Mouse (Mus musculus): ENCODE results near the gene Axin2.

DNA sequence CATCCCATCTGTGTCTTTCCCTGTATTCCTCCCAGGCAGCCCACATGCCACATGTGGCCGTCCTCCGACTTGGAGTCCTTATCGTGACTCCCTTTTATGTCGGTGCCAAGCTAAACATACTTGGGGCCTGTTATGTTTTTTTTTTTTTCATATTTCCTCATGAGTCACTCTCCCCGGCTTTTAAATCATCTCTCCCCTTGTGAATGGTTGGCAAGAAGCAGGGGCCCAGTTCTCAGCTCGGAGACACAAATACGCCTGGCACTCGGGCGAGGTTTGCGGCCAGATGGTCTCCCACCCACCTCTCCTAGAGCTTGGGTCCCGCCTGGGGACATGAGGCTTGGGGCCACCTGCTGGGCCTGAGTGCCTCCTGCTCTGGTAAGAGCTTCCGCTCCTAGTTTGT lies 60.4 kb downstream of the Axin2 start:
- TF ChIP-seq CTCF (IDR thresholded peaks at IDR 0.05; ENCODE audit: extremely low read depth, insufficient read depth, insufficient read length, insufficient replicate concordance) (no peak), POLR2A (IDR thresholded peaks at IDR 0.05; ENCODE audit: low read depth, low read length) (no peak)

Data from spleen, adult 2 months (tissue).